Mouse (Mus musculus): ENCODE data around the gene Zfp651.

DNA sequence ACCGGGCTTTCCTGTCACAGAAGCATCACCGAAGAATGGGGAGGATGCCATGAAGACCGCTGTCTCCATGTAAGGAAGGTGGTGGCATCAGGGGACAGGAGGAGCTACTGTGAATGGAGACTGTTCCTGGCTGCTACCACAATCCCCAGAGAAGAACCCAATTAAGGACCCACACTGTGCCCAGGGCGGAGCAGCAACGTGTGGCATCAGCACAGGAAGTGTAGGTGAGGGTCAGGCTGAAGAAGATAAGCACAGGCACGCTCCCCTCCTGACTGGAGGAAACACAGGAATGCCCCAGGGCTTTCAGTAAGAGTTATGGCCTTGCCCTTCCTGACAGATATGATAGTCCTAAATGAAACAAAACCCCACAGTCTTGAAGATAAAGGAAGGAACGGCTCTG is 43.6 kb downstream of the Zfp651 start:
- no peak for TF ChIP-seq CTCF (IDR thresholded peaks at IDR 0.05; ENCODE audit: insufficient read depth, low read length)
- TF ChIP-seq POLR2A (IDR thresholded peaks at IDR 0.05; ENCODE audit: borderline replicate concordance, extremely low read depth, low read depth, low read length): no peak
